Mouse (Mus musculus): Measurements from ENCODE around the gene Lnx2.

Gene Lnx2

GRCm38 (mm10) chr5:147090256-147090963, 14.0 kb upstream of the Lnx2 start:
- no peak for DNase-seq (ENCODE audit: low read depth, low spot score)

GRCm38 (mm10) chr5:147089836-147090235, 13.4 kb upstream of the Lnx2 start:
- H3K27me3 ChIP-seq (ENCODE audit: control insufficient read depth, insufficient read depth, low read length, poor library complexity, severe bottlenecking): no peaks in the 10 kb centered on the region
- DNase-seq (ENCODE audit: low read depth, low spot score): no peak
- no peaks in the 10 kb centered on the region for H3K36me3 ChIP-seq (ENCODE audit: control insufficient read depth, insufficient read depth, low read length, poor library complexity, severe bottlenecking)

More at GRCm38 (mm10) chr5:147090256-147090963, 14.0 kb upstream of the Lnx2 start:
- Histone ChIP-seq H3K27me3 (ENCODE audit: control insufficient read depth, insufficient read depth, low read length, poor library complexity, severe bottlenecking) (no peaks in the 10 kb centered on the region), H3K36me3 (ENCODE audit: control insufficient read depth, insufficient read depth, low read length, poor library complexity, severe bottlenecking) (no peaks in the 10 kb centered on the region)

- H3K27me3 ChIP-seq (ENCODE audit: control insufficient read depth, insufficient read depth, low read length, poor library complexity, severe bottlenecking): no peaks in the 10 kb centered on the region
Observed at GRCm38 (mm10) chr5:147086816-147087215, 10.4 kb upstream of the Lnx2 start.

GRCm38 (mm10) chr5:147085201-147085894, 9.0 kb upstream of the Lnx2 start:
- no peak for DNase-seq (ENCODE audit: low read depth, low spot score)
- peaks cover 3% of the 10 kb centered on the region; the same call in 1 of the 2 replicates for H3K36me3 ChIP-seq (ENCODE audit: control insufficient read depth, insufficient read depth, low read length, poor library complexity, severe bottlenecking)
- no peaks in the 10 kb centered on the region for H3K27me3 ChIP-seq (ENCODE audit: control insufficient read depth, insufficient read depth, low read length, poor library complexity, severe bottlenecking)

More at GRCm38 (mm10) chr5:147086816-147087215, 10.4 kb upstream of the Lnx2 start:
- no peak for DNase-seq (ENCODE audit: low read depth, low spot score)
- peaks cover 3% of the 10 kb centered on the region; the same call in 1 of the 2 replicates for H3K36me3 ChIP-seq (ENCODE audit: control insufficient read depth, insufficient read depth, low read length, poor library complexity, severe bottlenecking)

- Histone ChIP-seq H3K27me3 (ENCODE audit: control insufficient read depth, insufficient read depth, low read length, poor library complexity, severe bottlenecking) (no peaks in the 10 kb centered on the region), H3K36me3 (ENCODE audit: control insufficient read depth, insufficient read depth, low read length, poor library complexity, severe bottlenecking) (peaks cover 6% of the 10 kb centered on the region; the same call in 1 of the 2 replicates)
- no peak for DNase-seq (ENCODE audit: low read depth, low spot score)
Observed at GRCm38 (mm10) chr5:147078110-147078900, 1.9 kb upstream of the Lnx2 start.

GRCm38 (mm10) chr5:147077305-147078034, 1.1 kb upstream of the Lnx2 start:
- Histone ChIP-seq H3K36me3 (ENCODE audit: control insufficient read depth, insufficient read depth, low read length, poor library complexity, severe bottlenecking) (peaks cover 6% of the 10 kb centered on the region; the same call in 1 of the 2 replicates), H3K27me3 (ENCODE audit: control insufficient read depth, insufficient read depth, low read length, poor library complexity, severe bottlenecking) (no peaks in the 10 kb centered on the region)
- peak; percentile 95 for DNase-seq (ENCODE audit: low read depth, low spot score)

- no peak for DNase-seq (ENCODE audit: low read depth, low spot score)
- peaks cover 6% of the 10 kb centered on the region; the same call in 1 of the 2 replicates for H3K36me3 ChIP-seq (ENCODE audit: control insufficient read depth, insufficient read depth, low read length, poor library complexity, severe bottlenecking)
- no peaks in the 10 kb centered on the region for H3K27me3 ChIP-seq (ENCODE audit: control insufficient read depth, insufficient read depth, low read length, poor library complexity, severe bottlenecking)
Observed at GRCm38 (mm10) chr5:147076799-147077165, 396 bp upstream of the Lnx2 start, which contains the start of gene Polr1d. Polr1d (plus strand) TSS chr5:147077050.

- H3K27me3 ChIP-seq (ENCODE audit: control insufficient read depth, insufficient read depth, low read length, poor library complexity, severe bottlenecking): no peaks in the 10 kb centered on the region
- no peak for DNase-seq (ENCODE audit: low read depth, low spot score)
- H3K36me3 ChIP-seq (ENCODE audit: control insufficient read depth, insufficient read depth, low read length, poor library complexity, severe bottlenecking): peaks cover 6% of the 10 kb centered on the region; the same call in 1 of the 2 replicates
Observed at GRCm38 (mm10) chr5:147075103-147076025, 1.0 kb downstream of the Lnx2 start.

- H3K36me3 ChIP-seq (ENCODE audit: control insufficient read depth, insufficient read depth, low read length, poor library complexity, severe bottlenecking): no peaks in the 10 kb centered on the region; the same call in 1 of the 2 replicates
- DNase-seq (ENCODE audit: low read depth, low spot score): no peak
- H3K27me3 ChIP-seq (ENCODE audit: control insufficient read depth, insufficient read depth, low read length, poor library complexity, severe bottlenecking): no peaks in the 10 kb centered on the region
Observed at GRCm38 (mm10) chr5:147073805-147074204, 2.6 kb downstream of the Lnx2 start.

GRCm38 (mm10) chr5:147071886-147072285, 4.5 kb downstream of the Lnx2 start:
- Histone ChIP-seq H3K36me3 (ENCODE audit: control insufficient read depth, insufficient read depth, low read length, poor library complexity, severe bottlenecking) (no peaks in the 10 kb centered on the region), H3K27me3 (ENCODE audit: control insufficient read depth, insufficient read depth, low read length, poor library complexity, severe bottlenecking) (no peaks in the 10 kb centered on the region)
- DNase-seq (ENCODE audit: low read depth, low spot score): no peak

- DNase-seq (ENCODE audit: low read depth, low spot score): no peak
- no peaks in the 10 kb centered on the region for H3K36me3 ChIP-seq (ENCODE audit: control insufficient read depth, insufficient read depth, low read length, poor library complexity, severe bottlenecking)
- H3K27me3 ChIP-seq (ENCODE audit: control insufficient read depth, insufficient read depth, low read length, poor library complexity, severe bottlenecking): no peaks in the 10 kb centered on the region
Observed at GRCm38 (mm10) chr5:147070791-147071516, 5.4 kb downstream of the Lnx2 start.

- no peaks in the 10 kb centered on the region for H3K36me3 ChIP-seq (ENCODE audit: control insufficient read depth, insufficient read depth, low read length, poor library complexity, severe bottlenecking)
- no peaks in the 10 kb centered on the region for H3K27me3 ChIP-seq (ENCODE audit: control insufficient read depth, insufficient read depth, low read length, poor library complexity, severe bottlenecking)
- no peak for DNase-seq (ENCODE audit: low read depth, low spot score)
Observed at GRCm38 (mm10) chr5:147068876-147069275, 7.5 kb downstream of the Lnx2 start.

GRCm38 (mm10) chr5:147066965-147067364, 9.4 kb downstream of the Lnx2 start:
- H3K27me3 ChIP-seq (ENCODE audit: control insufficient read depth, insufficient read depth, low read length, poor library complexity, severe bottlenecking): no peaks in the 10 kb centered on the region
- H3K36me3 ChIP-seq (ENCODE audit: control insufficient read depth, insufficient read depth, low read length, poor library complexity, severe bottlenecking): no peaks in the 10 kb centered on the region
- no peak for DNase-seq (ENCODE audit: low read depth, low spot score)

All from splenic B cell, adult 2 months (primary cell).